Mouse (Mus musculus) E14TG2a.4 (cell line): ENCODE results near the gene Bcl2l1.

Experiments used
- CTCF ChIP-seq: conservative IDR thresholded peaks from 2 replicates; pipeline ENCODE4 v1.5.1; 2014; ENCODE audit warnings: low read length
- NANOG ChIP-seq: IDR thresholded peaks from 2 replicates; pipeline ENCODE4 v1.6.1; 2014; ENCODE audit warnings: borderline replicate concordance, low read length, mixed read lengths
- POU5F1 ChIP-seq: IDR thresholded peaks from 2 replicates; pipeline ENCODE4 v1.6.1; 2014; ENCODE audit warnings: low read length, borderline replicate concordance

DNA sequence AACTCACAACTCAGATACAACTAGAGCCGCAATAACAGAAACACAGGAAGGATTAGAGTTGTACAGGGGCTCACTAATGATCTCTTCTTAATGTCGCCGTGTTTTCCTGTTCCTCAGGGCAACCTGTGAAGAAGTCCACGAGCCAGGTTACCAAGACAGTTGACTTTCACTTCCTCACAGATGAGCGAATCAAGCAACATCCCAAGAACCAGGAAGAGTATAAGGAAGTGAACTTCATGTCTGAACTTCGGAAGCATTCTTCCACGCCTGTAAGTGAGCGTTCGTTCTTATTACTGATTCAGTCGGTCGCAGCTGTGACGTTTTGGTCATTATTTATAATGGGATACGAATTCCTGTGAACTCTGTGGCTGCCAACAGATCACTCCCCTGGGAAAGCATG lies 49.4 kb upstream of the Bcl2l1 start:
- no peak for TF ChIP-seq CTCF
- no peak for TF ChIP-seq POU5F1
- no peak for TF ChIP-seq NANOG
